Mouse (Mus musculus): ENCODE results near the gene Fastk. TPM values are rescaled to one million over a fixed set of nuclear protein-coding genes. Genes with fewer than 3 reads are reported as not detected.

Gene Fastk
- polyA plus RNA-seq, 1 experiment, result 81.0 TPM

DNA sequence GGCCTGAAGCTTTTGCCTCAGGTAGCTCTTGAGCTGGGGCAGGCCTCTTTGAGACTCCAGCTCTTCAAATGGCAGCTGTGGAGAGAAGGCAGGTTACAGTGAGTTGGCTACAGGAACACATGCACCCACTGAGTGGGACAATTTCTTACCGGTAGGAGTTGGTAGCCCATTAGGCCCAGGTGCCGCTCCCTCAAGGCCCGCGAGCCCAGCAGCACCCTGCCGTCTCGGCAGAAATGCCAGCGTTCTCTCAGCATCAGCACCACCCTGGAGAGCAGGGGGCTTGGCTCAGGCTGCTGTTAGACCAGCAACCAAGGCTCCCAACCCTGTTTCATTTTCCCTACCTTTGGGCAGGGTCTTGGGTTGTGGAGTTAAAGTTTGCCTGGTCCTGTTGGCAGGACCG lies 3.9 kb downstream of the Fastk start:
- WGBS, result 95% methylated on average over 8 of the region's 8 CpGs
- H3K4me3 ChIP-seq (replicated peaks; ENCODE audit: control insufficient read depth, low read depth, low read length), result no peak overlapping the region
- no peak for TF ChIP-seq POLR2A (IDR thresholded peaks at IDR 0.05; ENCODE audit: borderline replicate concordance, control insufficient read depth, low read depth, low read length)
- TF ChIP-seq CTCF (IDR thresholded peaks at IDR 0.05; ENCODE audit: control insufficient read depth, insufficient read depth, low read length), result no peak
- H3K27ac ChIP-seq (ENCODE audit: control insufficient read depth, insufficient read depth, low read depth, low read length, poor library complexity), result no peak overlapping the region
- peaks cover 1% of the 10 kb centered on the region; the same call in 1 of the 2 replicates for H3K4me1 ChIP-seq (ENCODE audit: control insufficient read depth, insufficient read depth, low read length)

DNA sequence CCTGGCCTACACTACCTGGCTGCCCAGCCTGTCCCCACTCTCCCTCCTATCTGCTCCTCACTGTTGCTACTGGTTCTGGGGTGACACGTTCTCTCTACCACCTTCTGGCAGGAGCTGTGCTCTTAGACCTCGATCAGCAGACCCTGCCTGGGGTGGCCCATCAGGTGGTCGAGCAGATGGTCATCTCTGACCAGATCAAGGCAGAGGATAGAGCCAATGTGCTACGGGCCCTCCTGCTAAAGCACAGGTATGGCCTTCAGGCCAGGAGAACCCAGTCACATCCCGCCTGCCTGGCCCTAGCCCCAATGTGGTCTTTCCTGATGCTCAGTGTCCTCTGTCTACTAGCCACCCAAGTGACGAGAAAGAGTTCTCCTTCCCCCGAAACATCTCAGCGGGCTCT lies 11.1 kb downstream of the Fastk start:
- Histone ChIP-seq H3K4me1 (ENCODE audit: control insufficient read depth, insufficient read depth, low read length) (no peaks in the 10 kb centered on the region), H3K27ac (ENCODE audit: control insufficient read depth, insufficient read depth, low read depth, low read length, poor library complexity) (no peak overlapping the region), H3K4me3 (replicated peaks; ENCODE audit: control insufficient read depth, low read depth, low read length) (no peak overlapping the region)
- TF ChIP-seq CTCF (IDR thresholded peaks at IDR 0.05; ENCODE audit: control insufficient read depth, insufficient read depth, low read length), result no peak
- TF ChIP-seq POLR2A (IDR thresholded peaks at IDR 0.05; ENCODE audit: borderline replicate concordance, control insufficient read depth, low read depth, low read length), result no peak
- WGBS, result 84% methylated on average over 8 of the region's 8 CpGs

DNA sequence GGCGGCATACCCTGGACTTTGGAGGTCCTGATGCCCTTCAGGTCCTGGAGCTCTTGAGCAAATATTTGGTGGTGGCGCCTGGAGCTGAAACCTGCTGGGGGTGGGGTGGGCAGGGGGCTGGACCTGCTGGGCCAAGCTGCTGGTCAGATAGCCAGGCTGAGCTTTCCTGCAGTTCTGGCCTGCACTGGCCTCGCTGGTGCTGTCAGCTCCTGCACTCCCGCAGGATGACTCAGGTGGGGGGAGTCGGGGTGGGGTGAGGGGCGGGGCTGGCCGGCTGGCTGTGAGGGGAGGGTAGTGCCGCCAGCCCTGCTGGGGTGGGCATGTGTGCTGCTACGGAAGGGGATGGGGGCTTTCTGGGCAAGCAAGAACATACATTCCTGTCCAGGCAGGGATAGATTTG lies 16.5 kb downstream of the Fastk start:
- no peak for TF ChIP-seq CTCF (IDR thresholded peaks at IDR 0.05; ENCODE audit: control insufficient read depth, insufficient read depth, low read length)
- TF ChIP-seq POLR2A (IDR thresholded peaks at IDR 0.05; ENCODE audit: borderline replicate concordance, control insufficient read depth, low read depth, low read length), result no peak
- H3K27ac ChIP-seq (ENCODE audit: control insufficient read depth, insufficient read depth, low read depth, low read length, poor library complexity), result no peak overlapping the region
- H3K4me1 ChIP-seq (ENCODE audit: control insufficient read depth, insufficient read depth, low read length), result no peaks in the 10 kb centered on the region; the same call in 1 of the 2 replicates
- H3K4me3 ChIP-seq (replicated peaks; ENCODE audit: control insufficient read depth, low read depth, low read length), result no peak overlapping the region
- 76% methylated on average over 9 of the region's 9 CpGs for WGBS

DNA sequence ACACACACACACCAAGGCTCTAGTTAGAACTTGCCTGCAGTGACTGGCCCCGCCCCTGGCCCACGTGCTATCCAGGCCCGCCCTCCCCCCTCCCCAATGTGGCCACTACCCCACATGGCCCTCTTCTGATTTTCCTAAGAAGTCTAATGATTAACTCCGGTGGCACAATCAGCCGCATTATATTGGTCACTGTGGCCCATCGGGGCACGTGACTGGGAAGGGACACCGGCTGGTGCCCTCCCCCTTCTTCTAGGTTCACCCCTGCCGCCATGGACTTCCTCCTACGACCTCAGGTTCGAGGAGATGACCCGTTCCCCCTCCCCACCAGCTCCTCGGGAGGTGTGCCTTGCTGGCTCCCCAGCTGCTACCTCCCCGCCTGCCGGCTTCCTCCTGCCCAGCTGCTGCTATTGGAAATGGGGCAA lies 17.1 kb downstream of the Fastk start:
- no peak for TF ChIP-seq POLR2A (IDR thresholded peaks at IDR 0.05; ENCODE audit: borderline replicate concordance, control insufficient read depth, low read depth, low read length)
- no peak for TF ChIP-seq CTCF (IDR thresholded peaks at IDR 0.05; ENCODE audit: control insufficient read depth, insufficient read depth, low read length)
- H3K4me1 ChIP-seq (ENCODE audit: control insufficient read depth, insufficient read depth, low read length), result no peaks in the 10 kb centered on the region; the same call in 1 of the 2 replicates
- H3K27ac ChIP-seq (ENCODE audit: control insufficient read depth, insufficient read depth, low read depth, low read length, poor library complexity), result no peak overlapping the region
- WGBS, result 62% methylated on average over 15 of the region's 15 CpGs
- no peak overlapping the region for H3K4me3 ChIP-seq (replicated peaks; ENCODE audit: control insufficient read depth, low read depth, low read length)

DNA sequence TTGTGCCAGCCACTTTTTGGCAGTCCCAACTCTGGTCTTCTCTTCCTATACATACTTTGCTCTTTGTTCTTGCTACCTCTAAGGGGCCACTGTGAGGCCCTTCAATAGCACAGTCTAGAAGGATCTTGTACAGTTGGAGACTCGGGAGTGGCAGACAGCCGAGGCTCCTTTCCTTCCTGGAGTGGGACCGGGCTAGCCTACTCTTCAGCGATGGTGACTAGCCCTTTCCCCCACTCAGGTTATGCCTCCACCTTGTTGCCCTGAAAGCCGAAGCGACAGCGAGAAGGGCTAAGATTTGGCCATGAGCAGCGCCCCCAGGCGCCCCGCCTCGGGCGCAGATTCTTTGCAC lies 17.8 kb downstream of the Fastk start:
- Histone ChIP-seq H3K4me1 (ENCODE audit: control insufficient read depth, insufficient read depth, low read length) (no peaks in the 10 kb centered on the region; the same call in 1 of the 2 replicates), H3K4me3 (replicated peaks; ENCODE audit: control insufficient read depth, low read depth, low read length) (no peak overlapping the region)

DNA sequence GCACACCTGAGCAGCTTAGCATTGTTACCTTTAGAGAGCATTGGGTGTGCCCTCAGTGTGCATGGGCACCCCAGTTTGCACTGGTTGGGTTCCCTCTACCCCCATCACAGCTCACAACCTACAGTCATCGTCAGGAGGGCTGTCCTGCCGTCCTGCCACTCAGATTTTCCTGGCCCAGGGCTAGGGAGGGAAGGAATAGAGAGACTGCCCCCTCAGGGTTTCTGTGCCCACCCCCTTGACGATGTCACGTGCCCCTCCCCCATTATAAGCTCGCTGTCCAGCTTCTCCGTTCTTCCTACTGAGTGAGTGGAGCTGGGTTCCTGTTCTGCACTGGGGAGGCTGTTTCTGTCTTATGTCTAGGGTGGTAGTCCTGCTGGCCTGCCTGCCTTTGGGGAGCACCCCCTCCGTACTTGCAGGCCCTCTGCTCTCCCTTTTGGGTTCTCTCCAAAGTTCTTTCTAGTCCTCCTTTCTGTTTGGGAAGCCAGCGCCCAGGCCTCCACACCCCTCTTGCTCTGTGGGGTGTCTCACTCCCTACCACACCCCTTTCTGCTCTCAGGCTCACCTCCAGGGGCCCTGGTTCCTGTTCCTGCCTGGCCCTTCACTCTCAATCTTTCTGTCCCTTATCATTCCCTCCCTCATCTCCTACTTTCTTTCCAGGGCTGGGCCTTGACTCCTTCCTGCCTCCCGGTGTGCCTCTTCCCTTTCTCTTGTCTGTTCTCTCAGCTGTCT lies 18.4 kb downstream of the Fastk start:
- Histone ChIP-seq H3K4me1 (ENCODE audit: control insufficient read depth, insufficient read depth, low read length) (no peaks in the 10 kb centered on the region; the same call in 1 of the 2 replicates), H3K4me3 (replicated peaks; ENCODE audit: control insufficient read depth, low read depth, low read length) (no peak overlapping the region), H3K27ac (ENCODE audit: control insufficient read depth, insufficient read depth, low read depth, low read length, poor library complexity) (no peak overlapping the region)
- TF ChIP-seq CTCF (IDR thresholded peaks at IDR 0.05; ENCODE audit: control insufficient read depth, insufficient read depth, low read length), result no peak
- TF ChIP-seq POLR2A (IDR thresholded peaks at IDR 0.05; ENCODE audit: borderline replicate concordance, control insufficient read depth, low read depth, low read length), result no peak
- 38% methylated on average over 9 of the region's 9 CpGs for WGBS

More for the DNA sequence above, 17.8 kb downstream of the Fastk start:
- no peak for TF ChIP-seq POLR2A (IDR thresholded peaks at IDR 0.05; ENCODE audit: borderline replicate concordance, control insufficient read depth, low read depth, low read length)
- TF ChIP-seq CTCF (IDR thresholded peaks at IDR 0.05; ENCODE audit: control insufficient read depth, insufficient read depth, low read length), result no peak
- 80% methylated on average over 12 of the region's 12 CpGs for WGBS
- no peak overlapping the region for H3K27ac ChIP-seq (ENCODE audit: control insufficient read depth, insufficient read depth, low read depth, low read length, poor library complexity)

DNA sequence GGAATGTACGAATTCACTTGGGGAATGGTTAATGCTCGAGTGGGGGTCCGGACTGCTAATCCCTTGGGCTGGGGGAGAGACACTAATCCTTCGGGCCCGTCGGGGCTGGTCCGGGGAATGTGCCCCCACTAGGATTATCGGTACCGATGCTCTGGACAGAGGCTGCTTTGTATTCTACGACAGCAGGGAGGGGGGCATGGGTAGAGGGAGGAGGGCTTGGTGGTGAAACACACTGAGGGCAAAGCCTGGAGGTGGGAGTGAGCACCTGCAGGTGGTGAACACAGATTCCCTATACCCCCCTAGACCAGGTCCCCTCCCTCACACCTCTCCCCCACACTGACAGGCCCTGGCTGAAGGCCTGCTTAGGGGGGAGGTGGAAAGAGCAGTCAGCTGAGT lies 19.1 kb downstream of the Fastk start:
- H3K4me1 ChIP-seq (ENCODE audit: control insufficient read depth, insufficient read depth, low read length), result no peaks in the 10 kb centered on the region; the same call in 1 of the 2 replicates
- H3K27ac ChIP-seq (ENCODE audit: control insufficient read depth, insufficient read depth, low read depth, low read length, poor library complexity), result no peak overlapping the region
- TF ChIP-seq CTCF (IDR thresholded peaks at IDR 0.05; ENCODE audit: control insufficient read depth, insufficient read depth, low read length) (no peak), POLR2A (IDR thresholded peaks at IDR 0.05; ENCODE audit: borderline replicate concordance, control insufficient read depth, low read depth, low read length) (no peak)
- peak overlapping the region; percentile 82 for H3K4me3 ChIP-seq (replicated peaks; ENCODE audit: control insufficient read depth, low read depth, low read length)
- WGBS, result 15% methylated on average over 10 of the region's 10 CpGs

DNA sequence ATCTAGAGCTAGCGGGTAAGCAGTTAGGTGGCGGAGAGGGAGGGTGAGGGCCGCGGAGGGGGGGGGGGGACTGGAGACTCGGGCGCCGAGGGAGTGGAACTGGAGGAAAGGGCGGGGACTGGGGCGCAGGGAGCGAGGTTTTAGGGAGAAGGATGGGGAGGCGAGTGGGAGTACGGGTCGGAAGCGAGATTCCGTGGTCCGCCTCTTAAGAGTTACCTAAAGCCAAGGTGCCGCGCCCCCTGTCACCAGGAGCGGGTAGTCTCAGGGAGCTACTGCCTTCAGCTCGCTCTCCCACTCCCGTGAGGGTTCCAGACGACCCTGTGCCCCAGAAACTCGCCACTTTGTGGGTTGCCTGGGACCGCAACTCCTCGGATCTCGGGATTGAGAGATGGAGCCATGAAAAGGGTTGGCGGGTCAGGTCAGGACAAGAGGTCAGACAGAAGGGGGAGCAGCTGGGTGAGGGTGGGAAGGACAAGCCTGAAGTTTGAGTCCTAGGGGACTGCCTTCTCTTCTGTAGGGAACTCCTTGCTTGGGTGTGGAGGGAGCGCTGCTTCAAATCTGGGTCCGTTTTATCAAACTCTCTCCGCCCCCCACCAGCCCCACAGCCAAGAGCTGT lies 19.6 kb downstream of the Fastk start:
- TF ChIP-seq CTCF (IDR thresholded peaks at IDR 0.05; ENCODE audit: control insufficient read depth, insufficient read depth, low read length), result peak; percentile 17; the same call in 1 of the 2 replicates
- TF ChIP-seq POLR2A (IDR thresholded peaks at IDR 0.05; ENCODE audit: borderline replicate concordance, control insufficient read depth, low read depth, low read length), result no peak
- no peaks in the 10 kb centered on the region; the same call in 1 of the 2 replicates for H3K4me1 ChIP-seq (ENCODE audit: control insufficient read depth, insufficient read depth, low read length)
- peak overlapping the region; percentile 82 for H3K4me3 ChIP-seq (replicated peaks; ENCODE audit: control insufficient read depth, low read depth, low read length)
- peak overlapping the region; percentile 95; the same call in 1 of the 2 replicates for H3K27ac ChIP-seq (ENCODE audit: control insufficient read depth, insufficient read depth, low read depth, low read length, poor library complexity)
- 1% methylated on average over 28 of the region's 30 CpGs for WGBS

Measured in bone marrow, adult 2 months (tissue).